Mouse (Mus musculus) kidney, postnatal 0 days (tissue): ENCODE results near the gene Gm20388. TPM values are rescaled to one million over a fixed set of nuclear protein-coding genes. Genes with fewer than 3 reads are reported as not detected.

Experiments used
- ATAC-seq: fragments of 200-750 bp; cut with Nextera tagmentation; replicated peaks from 2 replicates; pipeline ENCODE4 v1.8.0; 2017; ENCODE audit warnings: low read depth, moderate number of reproducible peaks, moderate TSS enrichment, moderate library complexity; ENCODE audit not compliant: low FRiP score
- DNase-seq: peaks from one replicate; pipeline ENCODE4 v3.0.0-alpha.2; 2016; ENCODE audit warnings: low spot score
- H3K27ac ChIP-seq: fragments of 300-500 bp; sonication (generic); 2 replicates; pipeline ENCODE4 v1.5.1; 2014; ENCODE audit warnings: mild to moderate bottlenecking
- H3K27me3 ChIP-seq: fragments of 300-500 bp; sonication (generic); 2 replicates; pipeline ENCODE4 v1.6.1; 2014; ENCODE audit warnings: low read length, mixed read lengths; ENCODE audit not compliant: insufficient read depth
- H3K36me3 ChIP-seq: fragments of 300-500 bp; sonication (generic); 2 replicates; pipeline ENCODE4 v1.6.1; 2014; ENCODE audit warnings: low read length, mixed read lengths; ENCODE audit not compliant: insufficient read depth
- H3K4me1 ChIP-seq: fragments of 300-500 bp; sonication (generic); replicated peaks from 2 replicates; pipeline ENCODE4 v1.6.1; 2014; ENCODE audit warnings: antibody characterized with exemption, low read length, mixed read lengths; ENCODE audit not compliant: insufficient read depth
- H3K4me2 ChIP-seq: fragments of 300-500 bp; sonication (generic); 2 replicates; pipeline ENCODE4 v1.6.1; 2014; ENCODE audit warnings: mild to moderate bottlenecking, low read length, moderate library complexity, mixed read lengths
- H3K4me3 ChIP-seq: fragments of 300-500 bp; sonication (generic); replicated peaks from 2 replicates; pipeline ENCODE4 v1.5.1; 2014; ENCODE audit warnings: low read depth, low read length
- H3K9ac ChIP-seq: fragments of 300-500 bp; sonication (generic); 2 replicates; pipeline ENCODE4 v1.6.1; 2014; ENCODE audit warnings: low read depth, low read length
- H3K9me3 ChIP-seq: fragments of 300-500 bp; sonication (generic); replicated peaks from 2 replicates; pipeline ENCODE4 v1.6.1; 2016; ENCODE audit warnings: low read length, inconsistent platforms, mixed read lengths
- CTCF ChIP-seq: IDR thresholded peaks from 2 replicates; pipeline ENCODE4 v1.5.1; 2016; ENCODE audit warnings: antibody characterized with exemption, low read depth, mild to moderate bottlenecking, moderate library complexity
- WGBS: fragments of 180-500 bp; shearing (Covaris S2); extraction: QIAGEN DNeasy Blood & Tissue Kit; methylation state at CpG from one replicate; pipeline ENCODE4 v1.1.7; 2014; 5-methylcytosine and 5-hydroxymethylcytosine counted together
- polyA plus RNA-seq: library from polyadenylated mRNA; unstranded; fragments of >200 nt; fragmentation: Nextera tagmentation; extraction: Ambion mirVana; gene quantifications from 2 replicates; pipeline ENCODE4 v1.2.1, GENCODE M21; 2015

The Gm20388 gene
- polyA plus RNA-seq, 1 experiment from 2014 or later, result not detected

GRCm38 (mm10) chr8:124311111-124311510 lies 4400.5 kb downstream of the Gm20388 start:
- 86% methylated on average over 6 of the region's 6 CpGs for WGBS

GRCm38 (mm10) chr8:124311723-124312122 lies 4401.1 kb downstream of the Gm20388 start:
- DNase-seq (no peak), ATAC-seq (no peak)
- Histone ChIP-seq H3K9ac (no peak overlapping the region), H3K4me2 (no peak overlapping the region), H3K27ac (no peak overlapping the region), H3K27me3 (no peaks in the 10 kb centered on the region), H3K4me3 (no peak overlapping the region), H3K36me3 (peaks cover 5% of the 10 kb centered on the region; the same call in 1 of the 2 replicates), H3K4me1 (no peaks in the 10 kb centered on the region), H3K9me3 (no peaks in the 10 kb centered on the region)
- TF ChIP-seq CTCF, result no peak
- WGBS, result 92% methylated on average over 17 of the region's 17 CpGs

More at GRCm38 (mm10) chr8:124311111-124311510, 4400.5 kb downstream of the Gm20388 start:
- Histone ChIP-seq H3K27ac (no peak overlapping the region), H3K4me1 (no peaks in the 10 kb centered on the region), H3K4me2 (no peak overlapping the region), H3K4me3 (no peak overlapping the region), H3K36me3 (peaks cover 5% of the 10 kb centered on the region; the same call in 1 of the 2 replicates), H3K9me3 (no peaks in the 10 kb centered on the region), H3K27me3 (no peaks in the 10 kb centered on the region), H3K9ac (no peak overlapping the region)
- ATAC-seq (no peak), DNase-seq (no peak)
- no peak for TF ChIP-seq CTCF

GRCm38 (mm10) chr8:124312228-124312627 lies 4401.6 kb downstream of the Gm20388 start:
- 93% methylated on average over 10 of the region's 10 CpGs for WGBS
- Histone ChIP-seq H3K9me3 (no peaks in the 10 kb centered on the region), H3K9ac (no peak overlapping the region), H3K4me2 (no peak overlapping the region), H3K36me3 (peaks cover 5% of the 10 kb centered on the region; the same call in 1 of the 2 replicates), H3K4me3 (no peak overlapping the region), H3K4me1 (peaks cover 4% of the 10 kb centered on the region; the same call in 1 of the 2 replicates), H3K27me3 (no peaks in the 10 kb centered on the region), H3K27ac (no peak overlapping the region)
- TF ChIP-seq CTCF, result no peak
- ATAC-seq, result no peak
- DNase-seq, result no peak

- Histone ChIP-seq H3K4me2 (no peak overlapping the region), H3K9ac (no peak overlapping the region), H3K4me1 (peaks cover 5% of the 10 kb centered on the region; the same call in 1 of the 2 replicates), H3K36me3 (no peaks in the 10 kb centered on the region; the same call in 1 of the 2 replicates), H3K9me3 (no peaks in the 10 kb centered on the region), H3K27me3 (no peaks in the 10 kb centered on the region), H3K27ac (no peak overlapping the region), H3K4me3 (no peak overlapping the region)
- ATAC-seq (no peak), DNase-seq (peak; percentile 25)
- WGBS, result 61% methylated on average over 10 of the region's 10 CpGs
- peak; percentile 53; the same call in 1 of the 2 replicates for TF ChIP-seq CTCF
These were observed 4404.2 kb downstream of the Gm20388 start for GRCm38 (mm10) chr8:124314803-124315202.

GRCm38 (mm10) chr8:124316466-124317136 lies 4406.0 kb downstream of the Gm20388 start:
- Histone ChIP-seq H3K27me3 (no peaks in the 10 kb centered on the region), H3K36me3 (no peaks in the 10 kb centered on the region; the same call in 1 of the 2 replicates), H3K4me3 (no peak overlapping the region), H3K27ac (peak overlapping the region; percentile 50), H3K9me3 (no peaks in the 10 kb centered on the region), H3K9ac (0 out of 2 replicates have a peak overlapping the region, but pooled peaks have one; percentile 27), H3K4me2 (no peak overlapping the region), H3K4me1 (peaks cover 5% of the 10 kb centered on the region; the same call in 1 of the 2 replicates)
- ATAC-seq (no peak), DNase-seq (peak; percentile 21)
- WGBS, result 51% methylated on average over 12 of the region's 12 CpGs
- no peak for TF ChIP-seq CTCF

- TF ChIP-seq CTCF, result no peak
- no peak overlapping the region for H3K4me2 ChIP-seq
- peak overlapping the region; percentile 50; the same call in 1 of the 2 replicates for H3K27ac ChIP-seq
- ATAC-seq (no peak), DNase-seq (no peak)
- H3K4me3 ChIP-seq, result no peak overlapping the region
- no peak overlapping the region for H3K9ac ChIP-seq
- H3K27me3 ChIP-seq, result no peaks in the 10 kb centered on the region
- WGBS, result 46% methylated on average over 8 of the region's 8 CpGs
- peaks cover 5% of the 10 kb centered on the region; the same call in 1 of the 2 replicates for H3K4me1 ChIP-seq
- no peaks in the 10 kb centered on the region for H3K9me3 ChIP-seq
- no peaks in the 10 kb centered on the region; the same call in 1 of the 2 replicates for H3K36me3 ChIP-seq
These were observed 4406.6 kb downstream of the Gm20388 start for GRCm38 (mm10) chr8:124317191-124317682.
